Mouse (Mus musculus): ENCODE measurements around the gene Sypl2.

DNA sequence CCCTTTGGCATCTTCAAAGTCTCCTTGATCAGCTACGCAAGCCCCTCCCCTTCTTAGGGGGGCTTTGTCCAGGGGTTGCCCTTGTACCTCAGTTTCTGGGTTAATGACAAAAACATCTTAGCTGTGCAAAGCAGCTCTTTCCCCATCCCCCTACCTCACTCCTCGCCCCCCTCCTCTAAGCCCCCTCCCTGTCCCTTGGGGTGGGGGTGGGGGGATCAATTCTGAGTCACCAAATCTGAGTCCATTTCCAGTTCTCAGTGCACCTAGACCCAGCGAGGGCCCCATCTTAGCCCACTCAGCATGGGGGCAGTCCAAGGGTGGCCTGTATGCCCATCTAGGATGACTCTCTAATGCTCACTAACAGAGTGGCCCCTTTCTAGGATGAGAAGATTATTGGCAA is 17.4 kb downstream of the Sypl2 start:
- TF ChIP-seq CTCF (IDR thresholded peaks at IDR 0.05 in 2 of 3, conservative IDR thresholded peaks at IDR 0.05 in 1 of 3; ENCODE audit: control insufficient read depth in 1 of 3, insufficient read depth in 1 of 3, low read depth in 2 of 3, low read length in 3 of 3, poor library complexity in 1 of 3, severe bottlenecking in 1 of 3) (no peak), CHD1 (IDR thresholded peaks at IDR 0.05; ENCODE audit: low read depth, low read length) (no peak)
